Mouse (Mus musculus) midbrain, postnatal 0 days (tissue): ENCODE measurements around the gene Apbb2. TPM values are rescaled to one million over a fixed set of nuclear protein-coding genes. Genes with fewer than 3 reads are reported as not detected.

Experiments
- ATAC-seq: fragments of 200-750 bp; cut with Nextera tagmentation; 2 replicates; pipeline ENCODE4 v1.8.0; 2017; ENCODE audit warnings: moderate number of reproducible peaks, mild to moderate bottlenecking, moderate TSS enrichment, moderate library complexity; ENCODE audit not compliant: low FRiP score
- DNase-seq: peaks from one replicate; pipeline ENCODE4 v3.0.0-alpha.2; 2015; ENCODE audit warnings: low spot score
- H3K27ac ChIP-seq: fragments of 300-500 bp; sonication (generic); 2 replicates; pipeline ENCODE4 v1.5.1; 2014; ENCODE audit warnings: low read depth, mild to moderate bottlenecking, low read length, mixed read lengths
- H3K27me3 ChIP-seq: fragments of 300-500 bp; sonication (generic); 2 replicates; pipeline ENCODE4 v1.6.1; 2014; ENCODE audit warnings: low read length, control low read depth, mixed read lengths; ENCODE audit not compliant: insufficient read depth
- H3K36me3 ChIP-seq: fragments of 300-500 bp; sonication (generic); 2 replicates; pipeline ENCODE4 v1.6.1; 2014; ENCODE audit warnings: low read length, control low read depth, mixed read lengths; ENCODE audit not compliant: insufficient read depth
- H3K4me1 ChIP-seq: fragments of 300-500 bp; sonication (generic); 2 replicates; pipeline ENCODE4 v1.6.1; 2014; ENCODE audit warnings: mild to moderate bottlenecking, control low read depth, antibody characterized with exemption, low read length, mixed read lengths; ENCODE audit not compliant: insufficient read depth
- H3K4me2 ChIP-seq: fragments of 300-500 bp; sonication (generic); 2 replicates; pipeline ENCODE4 v1.6.1; 2014; ENCODE audit warnings: low read depth, mild to moderate bottlenecking, low read length, mixed read lengths; ENCODE audit not compliant: poor library complexity, severe bottlenecking
- H3K4me3 ChIP-seq: fragments of 300-500 bp; sonication (generic); 2 replicates; pipeline ENCODE4 v1.5.1; 2014; ENCODE audit warnings: low read depth, mild to moderate bottlenecking, low read length, moderate library complexity
- H3K9ac ChIP-seq: fragments of 300-500 bp; sonication (generic); replicated peaks from 2 replicates; pipeline ENCODE4 v1.6.1; 2014; ENCODE audit warnings: mild to moderate bottlenecking, low read length, moderate library complexity, mixed read lengths; ENCODE audit not compliant: poor library complexity, severe bottlenecking
- H3K9me3 ChIP-seq: fragments of 300-500 bp; sonication (generic); 2 replicates; pipeline ENCODE4 v1.6.1; 2016; ENCODE audit warnings: low read length, control low read depth
- CTCF ChIP-seq: IDR thresholded peaks from 2 replicates; pipeline ENCODE4 v1.5.1; 2016; ENCODE audit warnings: antibody characterized with exemption, mild to moderate bottlenecking
- WGBS: fragments of 180-500 bp; shearing (Covaris S2); extraction: QIAGEN DNeasy Blood & Tissue Kit; methylation state at CpG from one replicate; pipeline ENCODE4 v1.1.7; 2014; 5-methylcytosine and 5-hydroxymethylcytosine counted together
- polyA plus RNA-seq: library from polyadenylated mRNA; unstranded; fragments of >200 nt; fragmentation: Nextera tagmentation; extraction: Ambion mirVana; gene quantifications from 2 replicates; pipeline ENCODE4 v1.2.1, GENCODE M21; 2015
- total RNA-seq: library from RNA; depleted of rRNA; stranded (reverse); fragments of >200 nt; gene quantifications from 2 replicates; pipeline ENCODE4 v1.2.3, GENCODE M21; 2014

Apbb2 gene
- total and polyA plus RNA-seq, 2 experiments from 2014 or later: 60.6 to 76.0 TPM

- no peak for DNase-seq
Measured at GRCm38 (mm10) chr5:66319827-66320404, 298.7 kb downstream of the Apbb2 start.

GRCm38 (mm10) chr5:66319341-66319740 lies 299.2 kb downstream of the Apbb2 start:
- WGBS: 71% methylated on average over 6 of the region's 6 CpGs
- H3K9ac ChIP-seq: no peak overlapping the region
- no peaks in the 10 kb centered on the region for H3K4me1 ChIP-seq
- ATAC-seq: no peak
- TF ChIP-seq CTCF: peak; percentile 65
- DNase-seq: peak; percentile 56
- H3K27ac ChIP-seq: peak overlapping the region; percentile 7
- H3K9me3 ChIP-seq: no peaks in the 10 kb centered on the region
- H3K4me3 ChIP-seq: no peak overlapping the region
- H3K4me2 ChIP-seq: no peak overlapping the region
- H3K36me3 ChIP-seq: no peaks in the 10 kb centered on the region
- no peaks in the 10 kb centered on the region for H3K27me3 ChIP-seq

More at GRCm38 (mm10) chr5:66319827-66320404, 298.7 kb downstream of the Apbb2 start:
- Histone ChIP-seq H3K4me3 (no peak overlapping the region), H3K9ac (no peak overlapping the region), H3K36me3 (no peaks in the 10 kb centered on the region), H3K27me3 (no peaks in the 10 kb centered on the region), H3K27ac (peak overlapping the region; percentile 7; the same call in 1 of the 2 replicates), H3K4me1 (no peaks in the 10 kb centered on the region), H3K9me3 (no peaks in the 10 kb centered on the region), H3K4me2 (no peak overlapping the region)
- no peak for TF ChIP-seq CTCF
- 16% methylated on average over 14 of the region's 14 CpGs for WGBS
- peak; percentile 41; the same call in 1 of the 2 replicates for ATAC-seq

DNA sequence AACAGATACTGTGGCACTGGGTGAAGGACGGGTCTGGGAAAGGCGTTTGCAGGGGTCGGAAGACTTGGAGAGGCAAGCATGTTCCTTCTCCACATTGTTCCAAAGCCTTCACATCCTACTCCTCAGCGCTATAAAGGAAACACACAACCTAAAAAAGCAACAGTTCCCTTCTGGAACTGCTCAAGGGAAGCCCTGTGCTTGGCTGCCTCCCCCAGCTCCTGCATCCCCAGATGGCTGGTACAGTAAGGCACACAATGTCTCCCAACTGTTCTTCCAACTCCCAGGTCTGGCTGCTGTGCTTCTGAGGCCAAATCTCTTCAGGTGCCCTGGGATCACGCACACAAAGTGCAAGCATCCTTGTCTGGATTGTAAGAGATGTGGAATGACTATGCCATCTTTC lies 302.8 kb downstream of the Apbb2 start:
- Histone ChIP-seq H3K27me3 (no peaks in the 10 kb centered on the region), H3K9me3 (no peaks in the 10 kb centered on the region), H3K4me3 (no peak overlapping the region), H3K9ac (no peak overlapping the region), H3K4me2 (no peak overlapping the region), H3K27ac (no peak overlapping the region), H3K4me1 (no peaks in the 10 kb centered on the region), H3K36me3 (peaks cover 5% of the 10 kb centered on the region; the same call in 1 of the 2 replicates)
- DNase-seq (no peak), ATAC-seq (no peak)
- TF ChIP-seq CTCF: no peak
- WGBS: 89% methylated on average over 5 of the region's 5 CpGs

DNA sequence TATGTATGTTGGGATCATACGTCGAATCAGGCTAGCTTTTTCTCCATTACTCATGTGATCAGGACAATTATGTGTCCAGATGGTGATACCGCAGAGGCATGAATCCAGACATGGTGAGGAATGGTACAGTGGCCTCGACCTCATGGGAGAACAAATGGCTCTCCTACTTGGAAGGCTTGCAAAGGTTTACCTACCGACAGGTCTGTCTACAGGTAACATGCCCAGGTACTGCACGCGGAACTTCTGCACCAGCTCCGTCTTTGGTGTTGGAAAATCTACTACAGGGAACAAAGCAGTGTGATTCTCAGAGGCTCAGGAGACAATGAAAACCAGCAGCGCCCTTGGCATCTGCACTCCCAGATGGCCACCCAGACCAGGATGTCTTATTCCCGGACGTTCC lies 307.8 kb downstream of the Apbb2 start:
- Histone ChIP-seq H3K9me3 (no peaks in the 10 kb centered on the region), H3K4me1 (no peaks in the 10 kb centered on the region), H3K9ac (no peak overlapping the region), H3K27ac (no peak overlapping the region), H3K4me3 (no peak overlapping the region), H3K4me2 (no peak overlapping the region), H3K27me3 (no peaks in the 10 kb centered on the region), H3K36me3 (peaks cover 26% of the 10 kb centered on the region)
- DNase-seq (no peak), ATAC-seq (no peak)
- TF ChIP-seq CTCF: no peak
- 94% methylated on average over 11 of the region's 11 CpGs for WGBS

- no peak for DNase-seq
- H3K27me3 ChIP-seq: no peaks in the 10 kb centered on the region
- ATAC-seq: no peak
- no peaks in the 10 kb centered on the region for H3K9me3 ChIP-seq
- no peak overlapping the region for H3K4me3 ChIP-seq
- H3K4me2 ChIP-seq: no peak overlapping the region
- no peaks in the 10 kb centered on the region for H3K4me1 ChIP-seq
- no peak overlapping the region for H3K27ac ChIP-seq
- peaks cover 26% of the 10 kb centered on the region for H3K36me3 ChIP-seq
- WGBS: 49% methylated on average over 9 of the region's 9 CpGs
- no peak overlapping the region for H3K9ac ChIP-seq
- TF ChIP-seq CTCF: no peak
Measured at GRCm38 (mm10) chr5:66310328-66310727, 308.3 kb downstream of the Apbb2 start.

- no peaks in the 10 kb centered on the region for H3K4me1 ChIP-seq
- H3K27ac ChIP-seq: no peak overlapping the region
- no peak overlapping the region for H3K4me2 ChIP-seq
- WGBS: 83% methylated on average over 8 of the region's 8 CpGs
- H3K9ac ChIP-seq: no peak overlapping the region
- H3K36me3 ChIP-seq: peaks cover 34% of the 10 kb centered on the region
- no peaks in the 10 kb centered on the region for H3K27me3 ChIP-seq
- TF ChIP-seq CTCF: no peak
- H3K9me3 ChIP-seq: no peaks in the 10 kb centered on the region
- ATAC-seq: no peak
- H3K4me3 ChIP-seq: no peak overlapping the region
- no peak for DNase-seq
Measured at GRCm38 (mm10) chr5:66305511-66305910, 313.1 kb downstream of the Apbb2 start.
